Mouse (Mus musculus): Measurements from ENCODE around the gene Cdk5rap2. TPM values are rescaled to one million over a fixed set of nuclear protein-coding genes. Genes with fewer than 3 reads are reported as not detected.

The Cdk5rap2 gene
- polyA plus RNA-seq, 1 experiment from 2014 or later = 17.0 TPM

DNA sequence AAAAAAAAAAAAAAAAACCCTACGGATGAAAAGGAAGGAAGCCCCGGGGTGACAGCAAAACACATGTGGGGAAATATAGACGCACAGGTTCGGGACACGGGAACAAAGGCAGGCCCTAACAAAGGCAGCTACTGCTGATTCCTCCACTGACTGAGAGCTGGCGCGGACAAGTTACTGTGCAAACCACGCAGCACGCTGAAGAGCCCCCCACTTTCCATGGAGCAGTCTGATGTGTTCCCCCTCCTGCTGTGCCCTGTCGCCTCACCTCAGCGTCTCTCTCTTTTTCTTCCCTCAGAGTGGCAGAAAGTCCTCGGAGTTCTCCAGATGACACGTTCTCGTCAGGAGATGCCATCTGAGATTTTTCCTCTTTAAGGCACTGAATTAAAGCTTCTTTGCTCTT, 55.8 kb downstream of the Cdk5rap2 start:
- DNase-seq (ENCODE audit: low spot score) = no peak

DNA sequence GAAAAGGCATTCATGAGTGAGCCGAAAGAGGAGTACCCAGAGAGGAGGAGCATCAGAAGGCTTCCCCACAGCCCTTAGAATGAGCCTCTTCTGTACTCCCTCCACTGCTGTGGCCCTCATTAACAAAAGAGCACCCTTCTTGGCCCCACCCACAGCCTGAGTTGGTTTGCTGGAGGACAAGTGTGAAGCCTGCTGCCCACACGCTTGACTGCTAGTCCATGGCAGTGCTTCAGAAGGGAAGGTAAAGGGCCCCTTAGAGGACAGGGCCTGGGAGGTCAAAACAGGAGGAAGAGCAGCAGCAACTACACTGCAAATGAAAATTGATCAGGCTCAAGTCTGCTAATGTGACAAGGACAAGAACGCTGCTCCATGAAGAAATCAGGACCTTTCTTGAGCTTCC, 56.6 kb downstream of the Cdk5rap2 start:
- DNase-seq (ENCODE audit: low spot score) = no peak

- no peak for DNase-seq (ENCODE audit: low spot score)
Measured at GRCm38 (mm10) chr4:70335444-70336144, 74.6 kb downstream of the Cdk5rap2 start.

DNA sequence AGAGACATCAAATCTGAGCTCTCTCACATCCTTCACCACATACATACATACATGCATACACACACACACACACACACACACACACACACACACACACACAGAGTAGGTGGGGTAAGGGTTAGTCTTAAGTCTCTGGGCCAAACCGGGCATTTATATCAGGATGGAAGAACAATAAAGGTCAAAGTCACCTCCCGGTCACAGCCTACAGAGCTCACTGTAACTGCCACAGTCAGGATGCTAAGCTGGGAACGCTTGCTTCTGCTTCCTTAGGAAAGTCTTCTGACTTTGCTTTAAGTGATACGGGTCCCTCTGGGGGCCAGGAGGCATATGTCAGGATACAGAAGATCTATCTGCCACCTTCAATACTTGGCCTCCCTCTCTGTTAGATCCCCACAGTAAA, 75.2 kb downstream of the Cdk5rap2 start:
- DNase-seq (ENCODE audit: low spot score) = no peak

GRCm38 (mm10) chr4:70332981-70333380, 77.3 kb downstream of the Cdk5rap2 start:
- no peak for DNase-seq (ENCODE audit: low spot score)

- no peak for DNase-seq (ENCODE audit: low spot score)
Measured at GRCm38 (mm10) chr4:70332576-70332975, 77.7 kb downstream of the Cdk5rap2 start.

DNA sequence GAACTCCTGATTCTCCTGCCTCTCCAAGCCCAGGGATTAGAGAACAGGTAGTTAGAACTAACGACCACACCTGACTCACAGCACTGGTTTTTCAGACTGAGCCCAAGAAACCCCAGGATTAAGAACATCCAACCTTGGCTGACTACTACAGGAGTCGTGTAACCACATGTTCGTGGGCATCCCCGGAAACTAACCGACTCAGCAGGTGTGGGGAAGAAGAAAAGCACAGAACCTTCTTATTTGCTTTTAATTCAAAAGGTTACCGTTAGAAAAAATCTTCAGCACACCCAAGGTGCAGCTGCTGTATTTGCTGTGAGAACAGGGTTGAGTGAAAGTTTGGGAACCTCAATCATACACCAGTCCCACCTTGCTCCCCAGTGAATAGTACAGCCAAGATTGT, 79.1 kb downstream of the Cdk5rap2 start:
- peak; percentile 61 for DNase-seq (ENCODE audit: low spot score)

GRCm38 (mm10) chr4:70328033-70328432, 82.2 kb downstream of the Cdk5rap2 start:
- DNase-seq (ENCODE audit: low spot score) = no peak

DNA sequence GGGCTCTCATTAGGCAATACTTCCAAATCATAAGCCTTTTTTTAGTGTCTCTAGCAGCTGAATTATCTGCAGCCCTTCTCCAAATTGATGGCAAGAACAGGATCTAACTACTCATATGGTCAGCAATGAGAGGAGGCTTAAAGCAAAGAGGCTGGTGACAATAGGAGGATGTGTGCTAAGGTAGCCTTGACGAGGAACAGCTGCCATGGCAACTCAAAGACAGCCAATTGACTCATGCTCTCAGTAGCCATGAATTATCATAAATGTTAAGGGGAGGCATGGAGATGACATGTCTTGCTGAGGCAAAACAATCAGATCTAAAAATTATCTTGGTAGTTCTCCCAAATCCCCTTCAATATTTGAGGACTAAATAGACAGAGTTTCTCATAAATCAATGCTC, 82.8 kb downstream of the Cdk5rap2 start:
- DNase-seq (ENCODE audit: low spot score) = no peak

DNA sequence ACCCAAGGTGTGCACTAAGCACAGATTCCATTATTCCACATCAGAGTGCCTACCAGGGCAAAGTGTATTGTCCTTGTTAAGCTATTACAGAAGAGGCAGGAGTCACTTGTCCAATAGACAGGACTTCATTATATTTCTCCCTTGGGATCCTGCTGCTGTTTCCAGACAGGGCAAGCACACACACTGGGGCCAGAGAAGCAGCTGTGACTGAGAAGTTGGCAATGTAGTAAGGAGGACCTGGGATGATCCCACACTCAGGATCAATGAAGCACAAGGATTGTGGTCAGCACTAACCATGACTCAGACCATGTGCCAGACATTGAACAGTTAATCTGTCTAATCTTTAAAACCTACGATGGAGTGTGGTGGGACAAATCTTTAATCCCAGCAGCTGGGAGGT, 88.7 kb downstream of the Cdk5rap2 start:
- DNase-seq (ENCODE audit: low spot score) = no peak

DNA sequence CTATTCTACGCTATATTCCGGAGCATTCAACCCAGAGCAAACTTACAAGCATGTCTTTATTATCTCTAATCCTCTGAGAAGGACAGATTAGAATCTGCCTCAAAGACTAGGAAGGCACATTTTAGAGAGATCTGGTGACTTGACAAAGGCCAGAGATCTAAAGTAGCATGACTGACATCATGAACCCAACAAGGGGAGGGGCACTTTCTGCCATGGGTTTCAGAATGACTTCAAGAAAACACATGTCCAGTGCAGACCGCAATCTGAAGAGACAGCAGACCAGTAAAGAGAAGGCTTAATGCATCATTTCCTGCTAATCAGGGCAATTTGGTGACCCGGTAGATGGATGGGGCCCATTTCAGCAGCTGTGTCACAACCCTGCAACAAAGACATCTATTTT, 98.1 kb downstream of the Cdk5rap2 start:
- DNase-seq (ENCODE audit: low spot score) = no peak

DNA sequence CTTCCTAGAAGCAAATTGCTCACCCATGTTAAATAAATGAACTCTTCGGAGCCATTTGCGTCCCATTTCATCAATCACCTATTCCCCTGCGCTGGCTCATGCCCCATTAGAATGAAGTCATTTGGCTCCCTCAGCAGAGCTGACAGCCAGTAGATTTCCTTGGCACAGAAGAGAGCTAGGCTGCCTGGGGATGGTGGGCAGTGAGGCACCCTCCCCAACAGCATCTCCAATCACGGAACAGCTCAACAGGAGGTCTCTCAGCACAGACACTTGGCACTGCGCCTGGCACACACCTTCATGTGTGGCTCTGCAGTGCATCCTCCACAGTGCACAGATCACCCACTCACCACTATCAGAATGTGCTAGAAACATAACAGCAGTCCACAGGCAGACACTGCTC, 98.7 kb downstream of the Cdk5rap2 start:
- DNase-seq (ENCODE audit: low spot score) = no peak

GRCm38 (mm10) chr4:70307230-70307629, 103.0 kb downstream of the Cdk5rap2 start:
- peak; percentile 67 for DNase-seq (ENCODE audit: low spot score)

- no peak for DNase-seq (ENCODE audit: low spot score)
Measured at GRCm38 (mm10) chr4:70303870-70304269, 106.4 kb downstream of the Cdk5rap2 start.

- no peak for DNase-seq (ENCODE audit: low spot score)
Measured at GRCm38 (mm10) chr4:70301187-70301586, 109.1 kb downstream of the Cdk5rap2 start.

- no peak for DNase-seq (ENCODE audit: low spot score)
Measured at GRCm38 (mm10) chr4:70289361-70289760, 120.9 kb downstream of the Cdk5rap2 start.

DNA sequence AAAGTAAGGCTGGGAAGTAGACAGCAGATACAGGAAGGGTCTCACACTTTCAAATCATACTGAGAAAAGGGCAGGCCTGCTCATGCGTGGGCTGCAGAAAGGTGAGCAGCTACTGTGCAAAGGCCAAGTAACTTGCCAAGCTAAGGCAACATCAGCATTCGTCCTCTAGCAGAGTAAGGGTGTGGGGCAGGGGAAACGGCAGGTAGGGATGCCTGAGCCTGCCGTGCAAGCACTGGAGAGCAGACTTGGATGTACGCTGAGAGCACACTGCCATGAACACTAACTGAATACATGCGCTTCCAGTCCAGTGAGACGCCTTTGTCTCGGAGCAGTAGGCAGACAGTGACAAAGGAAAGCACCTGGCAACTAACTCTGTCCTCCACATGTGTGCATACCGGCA, 127.1 kb downstream of the Cdk5rap2 start:
- DNase-seq (ENCODE audit: low spot score) = no peak

DNA sequence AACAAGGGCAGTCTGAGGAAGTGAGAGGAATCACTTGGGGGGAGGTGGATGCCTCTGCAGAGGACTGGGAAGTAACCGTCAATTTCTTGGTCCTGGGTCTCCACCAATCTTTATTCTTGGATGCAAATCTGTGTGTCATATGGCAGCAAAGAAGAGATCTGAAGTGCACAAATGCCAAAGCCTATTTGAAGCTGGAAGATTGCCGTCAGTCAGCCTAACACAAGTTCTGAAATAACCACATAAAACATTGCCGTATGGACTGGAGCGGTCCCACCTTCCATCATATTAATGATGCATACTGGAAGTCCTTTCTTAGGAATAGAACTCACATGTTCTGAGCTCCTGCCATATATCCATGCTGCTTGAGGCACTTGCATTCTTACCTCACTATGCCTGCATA, 131.4 kb downstream of the Cdk5rap2 start:
- DNase-seq (ENCODE audit: low spot score) = no peak

DNA sequence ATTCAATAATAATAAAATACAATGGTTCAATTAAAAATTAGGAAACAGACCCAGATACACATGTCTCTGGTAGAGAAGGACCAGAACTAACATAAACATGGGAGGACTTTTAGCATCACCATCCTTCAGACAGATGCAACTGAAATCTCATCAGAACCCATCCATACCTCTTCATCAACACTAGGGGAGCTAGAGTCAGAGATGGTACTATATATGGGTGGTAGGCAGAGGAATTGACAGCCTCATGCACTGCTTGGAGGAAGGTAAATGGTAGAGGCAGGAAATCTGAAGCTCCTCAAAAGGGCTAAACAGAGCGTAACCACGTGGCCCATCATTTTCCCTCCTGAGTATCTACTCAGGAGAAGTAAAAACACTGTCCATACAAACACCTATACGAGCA, 132.2 kb downstream of the Cdk5rap2 start:
- no peak for DNase-seq (ENCODE audit: low spot score)

- no peak for DNase-seq (ENCODE audit: low spot score)
Measured at GRCm38 (mm10) chr4:70272943-70273342, 137.3 kb downstream of the Cdk5rap2 start.

GRCm38 (mm10) chr4:70272527-70272926, 137.7 kb downstream of the Cdk5rap2 start:
- DNase-seq (ENCODE audit: low spot score) = no peak

DNA sequence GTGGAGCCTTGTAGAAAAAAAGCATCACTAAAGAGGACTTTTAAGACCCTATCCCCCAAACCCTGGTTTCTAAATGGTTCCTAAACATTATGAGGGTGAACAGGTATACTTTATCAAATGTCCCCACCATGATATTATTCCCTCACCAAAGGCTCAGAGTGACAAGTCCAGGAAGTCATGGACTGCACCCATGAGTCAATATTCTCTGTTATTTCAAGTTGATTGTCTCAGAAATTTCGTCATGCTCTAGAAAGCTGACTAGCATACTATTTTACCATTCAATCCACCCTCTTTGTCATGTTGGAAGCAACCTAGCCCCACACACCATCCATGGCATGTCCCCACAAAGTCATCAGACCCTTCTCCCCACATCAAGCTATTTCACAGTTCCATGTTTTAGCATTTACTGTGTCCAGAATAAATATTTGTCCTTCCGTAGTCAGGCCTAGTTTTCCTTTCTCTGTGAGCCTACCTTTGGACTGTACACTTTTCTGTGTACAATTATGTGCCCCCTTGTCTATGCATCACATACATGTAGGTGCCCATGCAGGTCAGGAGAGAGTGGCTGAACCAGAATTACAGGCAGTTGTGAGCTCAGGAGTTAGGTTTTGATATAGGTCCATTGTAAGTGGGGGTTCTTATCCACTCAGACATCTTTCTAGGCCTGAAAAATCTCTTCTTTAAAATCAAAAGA, 142.9 kb downstream of the Cdk5rap2 start:
- DNase-seq (ENCODE audit: low spot score) = no peak

DNA sequence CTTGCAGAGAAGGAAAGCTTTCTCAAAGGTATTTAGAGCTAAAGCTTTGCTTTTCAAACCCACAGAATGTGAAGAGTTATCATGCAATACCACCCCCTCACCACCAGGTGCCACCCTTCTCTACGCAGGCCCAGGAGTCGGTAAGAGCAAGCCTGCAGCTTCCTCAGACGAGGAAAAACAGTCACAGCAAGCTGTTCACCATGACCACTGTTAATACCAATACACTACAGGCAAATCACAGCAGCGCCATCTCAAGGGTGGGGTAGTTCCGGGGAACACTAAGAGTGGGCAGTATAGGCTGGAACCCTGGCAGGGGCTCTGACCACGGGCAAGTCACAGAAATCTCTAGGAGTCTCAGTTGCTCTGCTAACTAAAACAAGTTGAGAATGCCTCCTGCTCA, 145.0 kb downstream of the Cdk5rap2 start:
- peak; percentile 66 for DNase-seq (ENCODE audit: low spot score)
